Mouse (Mus musculus): ENCODE measurements around the gene Ly75.

Gene Ly75

DNA sequence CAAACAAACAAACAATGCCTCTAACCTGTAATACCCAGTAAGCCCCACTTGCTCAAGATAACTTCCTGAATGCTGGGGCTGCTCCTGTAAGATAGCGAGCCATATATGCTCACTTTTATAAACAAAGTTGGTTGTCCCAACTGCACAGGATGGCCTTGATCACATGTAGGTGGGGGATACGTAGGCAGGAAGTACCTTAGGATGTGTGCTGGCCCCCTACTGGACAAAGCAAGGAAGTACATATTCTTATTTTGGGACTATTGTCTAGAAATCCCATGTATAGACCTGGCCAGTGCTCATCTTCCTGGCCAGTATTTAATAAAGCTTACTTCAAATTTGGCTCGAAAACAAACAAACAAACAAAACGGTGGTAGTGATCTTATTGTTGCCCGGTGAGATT is 59.7 kb downstream of the Ly75 start:
- no peak for DNase-seq (ENCODE audit: low spot score in 2 of 2)

DNA sequence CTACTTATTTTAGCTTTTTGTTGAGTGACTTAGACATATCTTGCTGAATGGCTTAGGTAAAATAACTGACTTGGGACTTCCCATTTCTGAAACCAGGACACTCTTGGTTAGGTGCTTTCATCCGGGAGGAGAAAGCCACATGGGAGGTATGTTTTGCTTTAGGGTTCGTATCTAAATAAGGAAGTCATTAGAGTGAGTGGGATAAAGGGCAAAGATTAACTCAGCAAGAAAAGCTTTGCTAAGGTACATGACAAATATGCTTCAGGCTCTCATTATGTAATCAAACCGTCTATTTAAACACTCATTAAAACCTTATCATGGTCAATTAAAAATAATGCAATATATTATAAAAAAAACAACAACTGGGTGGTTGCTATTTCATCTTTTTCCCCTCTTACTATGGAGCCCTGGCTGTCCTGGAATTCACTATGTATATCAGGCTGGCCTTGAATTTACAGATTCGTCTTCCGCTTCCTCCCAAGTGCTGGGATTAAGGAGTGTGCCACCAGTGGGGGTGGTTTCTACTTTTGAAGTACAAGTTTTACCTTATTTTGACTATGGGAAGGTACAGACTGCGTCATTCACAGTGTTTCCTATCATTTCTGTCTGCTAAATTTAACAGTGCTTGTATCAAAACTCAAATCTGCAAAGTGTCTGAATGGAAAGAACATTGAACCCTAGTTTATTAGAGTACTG is 60.9 kb downstream of the Ly75 start:
- DNase-seq (ENCODE audit: low spot score in 2 of 2) = no peak

DNA sequence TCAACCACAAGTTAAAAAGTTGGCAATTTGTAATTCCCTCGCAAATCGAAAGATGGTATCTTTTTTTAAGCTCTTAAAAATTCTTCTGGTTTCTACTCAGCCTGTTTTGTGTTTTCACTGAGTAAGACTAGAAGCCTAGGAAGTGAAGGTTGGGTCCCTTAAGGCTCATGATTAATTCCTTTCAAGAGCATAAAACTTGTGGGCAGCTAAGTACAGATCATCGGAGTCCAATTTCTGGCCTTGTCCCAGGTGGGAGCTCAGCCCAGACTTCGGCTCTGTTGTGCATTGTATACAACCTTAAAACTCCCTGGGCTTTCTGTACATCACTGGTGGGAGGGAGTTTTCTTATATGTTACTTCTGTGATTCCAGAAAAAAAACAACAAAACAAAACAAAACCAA is 79.3 kb downstream of the Ly75 start:
- no peak for DNase-seq (ENCODE audit: low spot score in 2 of 2)

DNA sequence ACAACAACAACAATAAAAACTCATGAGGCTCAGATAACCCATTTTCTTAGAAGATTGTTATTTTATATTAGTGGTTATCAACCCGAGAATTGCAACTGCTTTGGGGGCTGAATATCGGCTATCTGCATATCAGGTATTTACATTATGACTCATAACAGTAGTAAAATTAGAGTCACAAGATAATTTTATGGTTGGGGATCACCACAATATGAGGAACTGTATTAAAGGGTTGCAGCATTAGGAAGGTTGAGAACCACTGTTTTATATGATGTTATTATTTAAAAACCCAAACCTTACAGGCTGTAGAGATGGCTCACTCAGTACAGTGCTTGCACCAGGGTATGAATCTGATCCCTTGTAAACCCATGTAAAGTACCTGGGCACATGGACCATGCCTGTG is 83.8 kb downstream of the Ly75 start:
- DNase-seq (ENCODE audit: low spot score in 2 of 2) = no peak

DNA sequence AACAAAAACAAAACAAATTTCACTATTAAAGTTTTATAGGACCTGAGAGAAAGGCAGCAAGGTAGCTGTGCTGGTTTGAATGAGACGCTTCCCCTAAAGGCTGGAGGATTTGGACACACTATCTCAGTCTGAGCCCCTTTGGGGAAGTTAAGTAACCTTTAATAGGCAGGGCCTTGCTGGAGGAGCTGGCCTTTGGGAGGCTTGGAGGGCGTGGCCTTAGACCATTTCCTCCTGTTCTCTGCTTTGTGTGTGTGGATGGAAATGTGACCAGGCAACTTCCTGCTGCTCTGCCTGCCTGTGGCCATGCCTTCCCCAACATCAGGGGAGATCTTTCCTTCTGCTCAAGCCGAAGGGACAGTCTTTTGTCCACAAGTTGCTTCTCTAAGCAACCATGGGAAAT is 84.8 kb downstream of the Ly75 start:
- peak in 1 of 2 experiments; percentile 24 for DNase-seq (ENCODE audit: low spot score in 2 of 2)

DNA sequence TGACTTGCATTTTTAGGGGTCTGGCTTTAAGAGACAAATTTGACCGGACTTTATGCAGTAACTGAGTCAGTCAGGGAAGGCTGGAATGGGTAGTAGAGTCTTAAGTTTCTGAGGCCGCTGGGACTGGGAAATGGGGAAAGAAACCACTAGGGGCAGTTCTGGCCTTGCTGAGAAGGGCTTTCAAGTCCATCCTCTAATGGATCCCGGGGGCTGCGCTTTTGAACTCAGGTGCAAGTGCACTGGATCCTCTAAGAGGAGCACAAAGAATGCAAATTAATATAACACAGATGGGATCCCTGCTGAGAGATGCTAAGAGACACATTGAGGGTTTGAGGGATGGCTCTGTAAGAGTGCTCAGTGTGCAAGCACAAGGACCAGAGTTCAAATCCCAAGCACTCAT is 91.7 kb downstream of the Ly75 start:
- no peak for DNase-seq (ENCODE audit: low spot score in 2 of 2)

DNA sequence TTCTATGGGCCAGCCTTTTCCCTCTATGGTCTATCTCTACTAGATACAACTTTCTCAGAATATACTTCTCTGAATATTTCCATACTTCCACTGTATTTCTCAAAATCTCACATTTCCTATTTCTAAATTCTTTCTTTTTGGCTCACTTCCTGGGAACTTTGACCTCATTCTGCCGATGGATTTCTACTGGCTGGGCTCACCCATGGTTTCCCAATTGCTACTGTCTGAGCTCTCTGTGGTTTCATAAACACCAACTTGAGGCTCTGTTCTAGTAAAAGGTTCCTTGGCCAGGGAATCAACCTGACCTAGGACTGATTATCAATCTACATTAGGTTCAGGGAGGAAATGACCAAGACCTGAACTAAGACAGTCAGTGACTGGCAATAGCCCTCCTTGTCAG is 93.7 kb downstream of the Ly75 start:
- no peak for DNase-seq (ENCODE audit: low spot score in 2 of 2)

DNA sequence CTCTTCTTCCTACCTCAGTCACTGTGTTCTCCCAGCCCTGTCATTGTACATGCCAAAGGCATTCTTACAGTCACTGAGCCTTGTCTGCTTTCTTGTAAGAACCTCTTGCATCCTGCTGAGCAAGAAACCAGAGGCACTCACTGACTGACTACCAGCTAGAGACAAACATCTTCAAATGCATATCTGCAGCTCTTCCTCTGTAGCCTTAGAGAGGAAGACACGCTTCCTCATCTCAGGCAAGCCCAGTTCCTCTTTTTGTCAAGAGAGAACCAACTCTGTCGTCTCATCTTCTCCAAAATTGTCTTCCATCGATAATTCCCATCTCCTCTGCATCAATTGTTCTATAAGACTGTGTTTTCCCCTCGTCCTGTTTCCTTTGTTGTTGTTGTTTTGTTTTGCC is 94.5 kb downstream of the Ly75 start:
- DNase-seq (ENCODE audit: low spot score in 2 of 2) = peak in 1 of 2 experiments; percentile 7

DNA sequence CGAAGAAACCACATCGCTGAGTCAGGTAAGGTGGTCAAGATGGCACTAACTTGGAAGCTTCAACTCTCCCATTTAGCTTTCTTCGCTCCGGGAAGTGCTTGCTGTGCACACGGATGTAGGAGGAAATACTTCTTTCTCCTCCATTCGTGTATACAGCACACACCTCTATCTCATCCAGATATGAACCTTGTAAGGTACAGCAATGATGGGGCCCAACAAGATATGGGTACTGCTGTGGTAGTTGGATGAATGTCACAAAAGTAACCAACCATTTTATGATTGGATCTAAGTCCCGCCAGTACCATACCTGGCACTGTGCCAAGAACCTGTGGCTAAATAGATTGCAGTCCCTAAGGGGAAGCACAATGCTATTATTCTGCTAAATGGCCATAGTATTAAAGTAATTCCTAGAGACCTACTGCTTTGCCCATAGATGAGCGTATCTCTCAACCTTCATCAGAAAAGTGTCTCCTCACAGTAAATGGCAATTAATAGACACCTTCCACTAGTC is 97.9 kb downstream of the Ly75 start:
- DNase-seq (ENCODE audit: low spot score in 2 of 2) = no peak

DNA sequence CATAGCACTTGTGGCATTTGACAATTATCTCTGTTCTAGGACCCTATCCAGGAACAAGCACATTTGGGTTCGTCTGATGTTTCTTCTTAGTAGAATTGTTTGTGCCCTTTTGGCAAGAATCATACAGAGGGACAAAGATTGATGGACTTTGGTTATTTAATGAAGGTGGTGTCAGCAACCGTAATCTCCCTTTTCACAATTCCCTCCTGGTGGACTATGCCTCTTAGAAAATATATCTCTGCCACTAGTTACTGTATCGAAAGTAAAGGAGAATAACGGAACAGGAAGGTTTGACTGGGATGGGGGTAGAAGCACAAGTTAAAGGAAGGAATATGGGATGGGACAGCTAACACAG is 98.7 kb downstream of the Ly75 start, which contains the start of gene Cd302:
Cd302 (minus strand) TSS at position 22 of the 355 bp plus-strand sequence.
- no peak for DNase-seq (ENCODE audit: low spot score in 2 of 2)

DNA sequence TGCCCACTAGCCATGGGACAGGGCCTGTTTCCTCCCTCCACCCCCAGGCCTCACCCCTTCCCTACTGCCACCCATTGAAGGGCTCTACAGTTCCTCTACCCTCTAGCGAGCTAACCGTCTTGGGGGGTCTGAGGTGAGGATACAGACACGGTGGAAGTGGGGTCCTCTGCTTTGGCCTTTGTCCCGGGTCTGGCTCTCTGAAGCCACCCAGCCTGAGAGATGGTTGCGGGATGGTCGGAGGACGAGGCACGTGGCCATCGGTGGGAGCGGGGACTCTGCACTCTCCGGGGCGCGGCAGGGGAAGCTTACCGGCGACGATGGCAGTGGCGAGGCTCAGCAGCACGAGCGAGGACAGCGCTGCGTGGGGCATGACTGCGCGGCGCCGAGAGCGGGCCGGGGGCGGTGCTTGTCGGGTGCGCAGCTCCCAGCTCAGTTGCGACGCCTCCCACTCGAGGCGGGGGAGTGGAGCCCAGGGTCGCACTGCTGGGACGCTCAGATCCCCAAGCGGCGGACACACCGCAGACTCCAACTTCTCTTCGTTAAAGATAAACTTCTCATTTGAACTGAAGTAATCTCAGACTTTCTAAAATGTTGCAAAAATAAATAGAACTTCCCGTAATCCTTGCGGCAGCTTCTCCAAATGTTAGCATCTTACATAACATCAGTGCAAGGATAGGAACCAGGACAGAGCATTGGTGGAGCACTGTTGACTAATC is 99.2 kb downstream of the Ly75 start:
- DNase-seq (ENCODE audit: low spot score in 2 of 2) = peak; percentile 12 to 56

DNA sequence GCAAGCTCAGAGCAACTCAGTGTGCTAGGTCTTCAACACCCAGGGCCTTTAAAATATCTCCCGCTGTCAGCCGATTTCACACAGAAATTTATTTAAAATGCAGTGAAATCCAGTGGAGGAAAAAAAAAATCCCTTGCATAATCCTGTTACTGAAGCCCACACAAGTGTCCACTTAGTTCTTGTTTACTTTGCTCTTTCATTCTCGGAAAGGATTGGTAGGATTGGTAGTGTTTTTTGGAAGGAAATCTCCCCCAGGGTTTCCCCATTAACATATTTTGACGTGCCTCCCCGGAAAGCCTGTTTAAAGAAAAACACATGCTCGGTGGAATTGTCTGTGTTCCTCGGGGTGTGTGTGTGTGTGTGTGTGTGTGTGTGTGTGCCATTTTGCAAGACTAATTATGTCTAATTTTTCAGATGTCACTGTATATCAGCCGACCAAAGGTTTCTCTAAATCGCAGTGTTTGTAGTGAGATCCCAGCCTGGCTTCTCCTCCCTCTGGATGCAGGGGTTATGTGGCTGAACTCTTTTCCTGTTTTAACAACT is 99.8 kb downstream of the Ly75 start:
- no peak for DNase-seq (ENCODE audit: low spot score in 2 of 2)

DNA sequence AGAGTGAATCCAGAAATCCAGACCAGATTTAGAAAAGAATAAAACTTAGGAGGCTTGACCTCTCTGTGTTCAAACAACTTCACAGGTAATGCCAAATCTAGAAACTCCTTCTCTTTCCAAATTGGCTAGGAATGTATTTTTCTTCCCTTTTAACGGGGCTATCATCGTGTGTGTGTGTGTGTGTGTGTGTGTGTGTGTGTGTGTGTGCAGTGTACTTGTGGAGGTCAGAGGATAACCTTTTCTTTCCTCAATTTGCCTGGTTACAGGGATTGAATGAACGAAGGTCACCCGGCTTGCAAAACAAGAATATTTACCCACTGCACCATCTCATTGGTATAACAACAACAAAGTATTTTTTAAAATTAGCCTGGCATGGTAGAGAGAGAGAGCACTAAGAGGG is 100.5 kb downstream of the Ly75 start:
- no peak for DNase-seq (ENCODE audit: low spot score in 2 of 2)

DNA sequence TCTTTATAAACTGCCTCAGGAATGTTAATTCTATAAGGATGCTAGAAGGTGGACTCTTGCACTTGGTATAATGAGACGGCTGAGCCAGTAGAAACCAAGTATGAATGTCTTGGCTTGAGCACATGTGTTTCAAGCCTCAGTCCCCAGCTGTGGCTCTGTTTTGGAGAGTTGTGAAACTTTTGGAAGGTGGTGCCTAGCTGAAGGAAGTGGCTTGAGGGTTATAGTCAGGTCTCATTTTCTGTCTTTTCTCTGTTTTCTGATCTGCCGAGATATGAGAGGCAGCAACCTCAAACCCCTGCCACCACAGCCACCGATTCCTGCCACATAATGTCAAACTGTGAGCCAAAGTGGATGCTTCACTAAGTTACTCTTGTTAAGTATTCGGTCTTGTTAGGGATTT is 104.5 kb downstream of the Ly75 start:
- no peak for DNase-seq (ENCODE audit: low spot score in 2 of 2)

DNA sequence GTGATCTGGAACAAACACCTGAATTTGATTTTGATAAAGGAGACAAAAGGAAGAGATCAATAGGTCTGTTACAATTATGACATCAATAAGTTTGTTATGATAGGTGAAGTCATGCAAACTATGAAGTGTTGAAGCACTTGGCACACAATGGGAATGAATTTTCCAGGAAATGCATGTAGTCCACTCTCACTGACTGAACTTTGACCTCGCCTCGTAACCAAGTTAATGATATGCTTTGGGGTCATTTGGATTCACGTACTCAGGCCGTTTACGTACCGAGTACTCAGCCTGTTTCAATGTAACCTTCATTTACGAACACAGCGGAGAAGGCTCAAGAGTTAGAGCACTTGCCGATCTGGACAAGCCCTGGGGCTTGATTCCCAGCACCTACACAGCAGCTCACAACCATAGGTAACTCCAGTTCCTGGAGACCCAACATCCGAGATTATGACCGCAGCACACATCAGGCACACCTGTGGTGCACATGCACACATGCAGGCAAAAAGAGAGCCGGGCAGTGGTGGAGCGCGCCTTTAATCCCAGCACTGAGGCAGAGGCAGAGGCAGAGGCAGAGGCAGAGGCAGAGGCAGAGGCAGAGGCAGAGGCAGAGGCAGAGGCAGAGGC is 113.1 kb downstream of the Ly75 start:
- no peak for DNase-seq (ENCODE audit: low spot score in 2 of 2)

DNA sequence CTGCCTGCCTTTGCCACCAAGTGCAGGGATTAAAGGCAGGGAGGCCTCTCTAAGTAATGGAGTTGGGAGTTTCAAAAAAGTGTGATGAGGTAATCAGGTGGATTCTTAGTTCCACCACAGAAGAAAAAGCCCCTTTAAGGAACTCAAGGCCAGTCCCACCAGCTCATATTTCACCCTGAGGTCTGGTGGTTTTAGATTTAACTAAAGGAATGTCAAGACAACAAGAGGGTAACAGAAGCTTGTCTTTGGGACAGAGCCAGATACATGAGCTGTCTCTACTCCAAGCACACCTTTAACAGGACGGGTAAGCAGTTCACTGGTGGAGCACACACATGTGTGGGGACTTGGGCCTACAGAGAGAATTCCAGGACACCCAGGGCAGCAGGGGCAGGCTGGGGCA is 115.5 kb downstream of the Ly75 start:
- no peak for DNase-seq (ENCODE audit: low spot score in 2 of 2)

DNA sequence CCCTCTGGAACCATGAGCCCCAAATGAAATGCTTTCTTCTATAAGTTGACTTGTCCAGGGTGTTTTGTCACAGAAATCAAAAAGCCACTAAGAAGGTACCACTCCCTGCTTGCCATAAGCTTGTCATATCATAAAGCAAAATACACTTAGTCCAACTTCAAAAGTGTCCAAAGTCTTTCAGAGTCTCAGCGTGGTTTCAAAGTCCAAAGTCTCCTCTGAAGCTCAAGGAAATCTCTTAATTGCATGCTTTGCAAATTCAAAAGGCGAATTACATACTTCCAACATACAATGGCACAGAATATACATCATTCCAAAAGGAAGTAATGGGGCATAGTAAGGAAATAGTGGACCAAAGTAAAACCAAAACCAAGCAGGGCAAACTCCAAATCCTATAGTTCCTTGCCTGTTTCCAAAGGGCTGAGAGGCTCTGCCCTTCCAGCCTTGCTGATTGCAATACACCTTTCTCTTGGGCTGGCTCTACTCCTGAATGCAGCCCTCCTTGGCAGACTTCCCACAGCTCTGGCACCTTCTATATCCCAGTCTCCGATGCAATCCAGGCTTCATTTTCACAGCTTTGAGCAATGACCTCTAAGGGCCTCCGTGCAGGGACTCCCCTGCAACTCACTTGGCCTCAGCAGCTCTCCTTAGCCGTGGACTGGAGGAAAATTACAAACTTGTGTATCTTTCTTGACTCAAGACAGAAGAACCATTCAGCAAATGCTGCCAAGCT is 122.3 kb downstream of the Ly75 start:
- DNase-seq (ENCODE audit: low spot score in 2 of 2) = no peak

DNA sequence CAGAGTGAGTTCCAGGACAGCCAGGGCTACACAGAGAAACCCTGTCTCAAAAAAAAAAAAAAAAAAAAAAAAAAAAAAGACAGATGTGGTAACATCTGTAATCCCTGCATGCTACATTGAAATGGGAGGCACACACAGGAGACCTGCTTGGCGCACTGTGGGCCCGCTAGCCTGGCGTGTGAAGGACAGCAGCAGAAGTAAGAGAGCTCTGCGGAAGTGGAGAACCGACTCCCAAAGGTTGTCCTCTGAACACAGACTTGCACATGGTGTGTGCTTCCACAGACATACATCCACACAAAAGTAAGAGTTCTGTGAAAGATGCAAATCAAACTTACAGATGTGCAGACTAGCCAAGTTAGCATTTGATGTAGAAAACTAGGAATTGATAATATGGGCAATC is 123.9 kb downstream of the Ly75 start:
- DNase-seq (ENCODE audit: low spot score in 2 of 2) = no peak

DNA sequence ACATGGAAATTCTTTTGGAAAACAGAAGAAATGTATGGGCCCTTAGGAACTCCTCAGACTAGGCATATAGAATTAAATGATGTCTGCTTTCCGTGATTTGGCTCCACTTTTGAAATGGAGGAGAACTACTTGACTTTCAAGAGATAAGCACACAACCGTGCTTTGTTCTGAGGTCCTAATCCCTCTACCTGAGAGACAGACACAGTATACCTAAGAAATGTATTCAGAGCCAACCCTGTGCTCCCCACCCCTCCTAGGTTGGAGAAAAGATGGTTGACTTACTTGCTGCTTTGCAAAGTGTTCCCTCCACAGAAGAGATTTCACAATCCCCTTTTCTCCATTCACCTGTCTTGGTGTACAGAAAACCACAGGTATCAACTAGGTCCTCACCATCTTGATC is 126.4 kb downstream of the Ly75 start:
- no peak for DNase-seq (ENCODE audit: low spot score in 2 of 2)

DNA sequence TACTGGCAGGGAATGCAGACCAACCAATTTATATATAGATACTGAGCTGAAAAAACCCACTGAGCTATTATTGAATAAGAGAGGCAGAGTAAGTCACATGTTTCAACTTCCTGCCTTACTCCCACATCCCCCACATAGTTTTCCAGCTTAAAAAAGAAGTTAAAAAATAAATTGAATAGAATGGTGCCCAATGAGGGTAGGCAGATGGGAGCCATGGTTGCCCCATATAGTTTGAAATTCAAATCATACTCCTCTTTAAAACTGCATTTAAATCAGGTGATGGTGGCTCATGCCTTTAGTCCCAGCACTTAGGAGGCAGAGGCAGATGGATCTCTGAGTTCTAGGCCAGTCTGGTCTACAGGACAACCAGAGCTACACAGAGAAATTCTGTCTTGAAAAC is 129.6 kb downstream of the Ly75 start:
- no peak for DNase-seq (ENCODE audit: low spot score in 2 of 2)

DNA sequence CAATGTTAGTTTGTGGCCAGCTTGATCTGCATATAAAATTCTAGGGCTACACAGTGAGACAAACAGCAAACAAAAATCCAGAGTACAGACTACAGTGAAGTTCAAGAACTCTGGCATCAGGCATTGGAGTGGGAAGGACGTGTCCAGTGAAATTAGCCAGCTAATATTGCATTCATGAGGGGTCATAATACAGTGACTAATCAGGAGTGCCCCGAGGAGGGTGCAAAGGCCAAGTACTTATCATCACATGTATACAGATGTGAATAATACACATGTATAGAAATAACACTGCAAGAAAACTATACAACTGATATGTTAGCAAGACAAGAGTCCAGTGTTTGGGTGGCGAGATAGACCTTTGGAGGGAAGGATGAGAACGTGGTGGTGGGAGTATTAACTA is 130.3 kb downstream of the Ly75 start:
- DNase-seq (ENCODE audit: low spot score in 2 of 2) = no peak

Data from spleen, postnatal 10 days (tissue).